Mouse (Mus musculus): ENCODE measurements around the gene Mitf.

The Mitf gene

DNA sequence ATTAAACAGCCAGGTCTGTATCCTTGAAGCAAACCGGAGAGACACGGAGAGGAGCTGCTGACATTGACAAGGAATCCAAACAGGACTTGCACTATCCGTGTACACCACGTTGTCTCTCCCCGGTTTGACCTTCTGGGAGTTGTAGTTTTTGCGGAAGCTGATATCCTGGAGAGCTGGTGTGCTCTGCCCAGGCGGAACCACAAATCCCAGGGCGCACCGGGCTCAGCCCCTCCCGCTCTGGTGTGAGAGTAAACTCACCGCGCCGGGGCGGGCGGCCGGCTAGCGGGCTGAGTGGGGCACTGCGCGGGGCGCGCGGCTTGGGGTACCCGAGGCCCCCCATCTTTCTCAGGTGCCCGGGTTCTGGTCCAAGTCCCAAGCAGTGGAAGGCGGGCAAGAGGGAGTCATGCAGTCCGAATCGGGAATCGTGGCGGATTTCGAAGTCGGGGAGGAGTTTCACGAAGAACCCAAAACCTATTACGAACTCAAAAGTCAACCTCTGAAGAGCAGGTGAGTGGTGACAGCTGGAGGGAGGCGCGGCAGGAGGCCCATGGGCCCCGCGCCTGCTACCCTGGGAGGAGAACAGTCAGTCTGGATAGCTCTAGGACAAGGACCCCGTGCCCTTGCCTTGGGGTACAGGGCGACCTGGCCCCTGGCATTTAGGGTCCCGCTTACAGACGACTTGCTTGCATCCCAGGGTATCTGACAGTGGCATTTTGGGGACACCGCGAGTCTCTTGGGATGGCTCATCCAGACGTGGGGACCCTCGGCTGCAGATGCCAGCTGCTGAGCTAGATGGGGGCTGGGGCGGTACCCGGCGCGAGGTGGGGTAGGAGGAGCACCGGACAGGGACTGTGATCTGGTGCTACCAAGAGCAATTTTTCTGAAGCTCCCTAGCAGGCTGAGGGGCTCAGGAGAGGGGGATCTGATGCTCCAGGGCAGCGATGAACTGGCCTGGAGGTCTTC lies at the start of gene Mitf:
Gene Mitf (plus strand): TSS at position 272 of the 963 bp plus-strand sequence.
- DNase-seq: peak; percentile 90

- no peak for DNase-seq
Measured at GRCm38 (mm10) chr6:97757361-97757760, 49.5 kb upstream of the Mitf start.

GRCm38 (mm10) chr6:97758884-97759283 lies 48.0 kb upstream of the Mitf start:
- no peak for DNase-seq

DNA sequence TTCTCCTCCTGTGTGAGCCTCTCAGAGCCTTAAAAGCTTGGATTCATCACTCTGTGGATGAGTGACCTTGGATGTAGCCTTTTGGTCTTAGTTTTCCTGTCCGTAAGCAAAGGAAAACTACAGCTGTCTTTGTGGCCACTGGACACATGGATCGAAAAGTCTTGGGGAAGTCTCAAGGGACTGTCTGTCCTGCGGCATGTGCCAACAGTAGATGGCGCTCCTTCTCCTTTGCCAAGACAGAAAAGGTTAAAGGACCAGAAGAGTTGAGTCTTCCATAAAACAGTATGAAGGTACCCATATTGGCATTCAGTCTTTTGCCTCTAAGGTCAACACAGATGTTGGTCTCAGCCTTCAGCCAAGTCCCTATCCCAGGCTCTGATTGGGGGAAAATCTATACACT lies 47.6 kb upstream of the Mitf start:
- peak; percentile 63 for DNase-seq

DNA sequence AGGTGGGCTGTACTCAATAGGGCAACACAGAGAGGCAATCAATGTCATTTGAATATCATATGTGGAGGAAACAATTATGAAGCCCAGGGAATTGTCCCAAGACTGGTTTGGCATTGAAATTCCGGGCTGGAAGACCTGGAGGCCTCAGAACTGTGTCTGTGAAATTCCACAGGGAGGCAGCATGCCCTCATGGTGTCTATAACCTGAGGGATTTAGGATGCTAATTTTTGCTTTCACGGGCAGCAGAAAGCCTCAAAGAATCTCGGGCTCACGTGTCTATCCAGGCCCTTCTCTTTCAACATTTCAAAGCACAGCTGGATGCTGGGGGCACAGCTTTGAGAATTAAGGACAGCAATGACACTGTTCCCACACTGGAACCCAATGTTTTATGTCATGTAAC lies 45.5 kb upstream of the Mitf start:
- DNase-seq: peak; percentile 28

- DNase-seq: no peak
Measured at GRCm38 (mm10) chr6:97763970-97764369, 42.9 kb upstream of the Mitf start.

- DNase-seq: no peak
Measured at GRCm38 (mm10) chr6:97767836-97768235, 39.0 kb upstream of the Mitf start.

- no peak for DNase-seq
Measured at GRCm38 (mm10) chr6:97769549-97769948, 37.3 kb upstream of the Mitf start.

GRCm38 (mm10) chr6:97781316-97781715 lies 25.5 kb upstream of the Mitf start:
- no peak for DNase-seq

GRCm38 (mm10) chr6:97782291-97782690 lies 24.6 kb upstream of the Mitf start:
- no peak for DNase-seq

DNA sequence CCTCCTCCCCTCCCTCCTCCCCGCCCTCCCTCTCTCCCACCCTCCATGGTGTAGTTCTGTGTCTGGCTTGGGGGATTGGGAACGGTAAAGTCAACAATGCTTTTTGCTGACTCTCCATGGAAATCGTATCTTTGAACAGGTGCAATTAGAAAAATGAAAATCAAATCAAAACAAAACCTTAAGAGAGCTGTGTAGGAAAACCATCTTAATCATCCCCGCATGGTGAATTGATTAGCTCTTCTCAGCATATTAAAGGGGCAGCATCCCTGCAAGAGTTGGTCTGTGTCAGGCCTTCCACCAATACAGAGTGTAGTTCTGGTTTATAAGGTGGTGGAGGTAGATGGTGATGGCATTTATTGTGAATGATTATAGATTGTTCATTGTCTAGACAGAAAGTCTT lies 20.0 kb upstream of the Mitf start:
- DNase-seq: no peak

GRCm38 (mm10) chr6:97788361-97788974 lies 18.4 kb upstream of the Mitf start:
- no peak for DNase-seq

DNA sequence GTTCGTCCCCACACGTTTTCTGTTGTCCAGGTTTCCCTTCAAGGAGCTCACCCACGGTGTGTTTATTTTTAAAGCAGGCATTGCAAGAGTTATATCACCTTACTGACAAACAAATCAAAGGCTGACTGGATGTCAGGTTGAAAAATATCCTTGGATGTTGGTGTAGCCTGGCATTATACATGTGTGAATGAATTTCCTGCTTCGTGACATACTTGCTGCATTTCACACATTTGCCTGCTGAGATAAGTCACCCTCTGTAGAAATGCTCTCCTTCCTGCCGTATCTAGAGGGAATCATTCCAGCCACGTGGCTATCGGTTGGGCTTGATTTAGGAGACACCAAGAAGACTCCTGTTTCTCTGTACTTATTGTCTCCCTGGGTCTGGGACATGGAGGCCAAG lies 17.2 kb upstream of the Mitf start:
- peak; percentile 10 for DNase-seq

DNA sequence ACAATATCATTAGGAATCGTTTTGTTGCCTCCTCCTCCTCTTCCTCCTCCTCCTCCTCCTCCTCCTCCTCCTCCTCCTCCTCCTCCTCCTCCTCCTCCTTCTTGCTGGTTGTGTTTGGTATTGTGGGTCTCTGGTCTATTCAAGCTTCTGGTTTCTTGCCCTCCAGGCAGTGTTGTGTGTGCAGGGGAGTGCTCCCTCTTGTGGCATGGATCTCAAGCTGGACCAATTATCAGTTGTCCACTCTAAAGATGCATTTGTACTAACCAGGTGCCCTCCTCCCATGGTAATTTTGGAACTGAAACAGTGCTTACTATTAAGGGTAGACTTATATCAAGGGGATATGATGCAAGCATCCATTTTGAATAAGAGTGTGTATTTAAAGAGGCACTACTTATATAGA lies 14.7 kb upstream of the Mitf start:
- no peak for DNase-seq

DNA sequence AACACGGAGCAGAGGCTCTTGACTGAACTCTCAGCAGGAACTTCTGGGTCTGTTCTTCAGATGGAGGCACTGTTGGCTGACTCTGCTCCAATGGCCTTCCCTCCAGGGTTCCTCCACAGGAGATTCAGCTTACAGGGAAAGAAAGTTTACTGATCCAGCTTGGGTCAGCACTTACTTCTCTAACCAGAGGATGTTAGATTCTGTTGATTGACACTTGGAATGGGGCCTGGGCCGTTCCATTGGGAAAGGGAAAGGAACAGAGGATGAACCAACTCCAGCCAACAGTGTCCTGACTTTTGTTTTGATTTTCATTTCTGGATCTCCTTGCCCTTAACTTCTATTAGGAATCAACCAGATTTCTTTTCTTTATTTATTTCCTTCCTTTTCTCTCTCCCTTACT lies 11.7 kb upstream of the Mitf start:
- DNase-seq: no peak

DNA sequence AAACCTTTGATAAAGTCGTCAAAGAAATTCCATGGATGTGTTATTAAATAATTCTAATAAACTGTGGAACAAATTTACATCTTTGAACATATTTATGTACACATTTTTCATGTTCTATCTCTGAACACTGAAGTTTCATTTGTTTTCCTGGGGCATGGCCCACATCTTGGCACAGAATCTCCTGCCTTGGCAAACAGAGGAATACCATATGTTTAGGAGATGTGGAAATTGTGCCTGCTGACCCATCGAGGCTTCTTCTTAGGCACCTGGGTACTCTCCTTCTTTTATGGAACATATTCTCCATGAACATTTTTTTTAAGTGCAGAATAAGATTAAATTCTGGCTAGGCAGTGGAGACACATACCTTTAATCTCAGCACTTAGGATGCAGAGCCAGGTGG lies 6.2 kb upstream of the Mitf start:
- DNase-seq: no peak

DNA sequence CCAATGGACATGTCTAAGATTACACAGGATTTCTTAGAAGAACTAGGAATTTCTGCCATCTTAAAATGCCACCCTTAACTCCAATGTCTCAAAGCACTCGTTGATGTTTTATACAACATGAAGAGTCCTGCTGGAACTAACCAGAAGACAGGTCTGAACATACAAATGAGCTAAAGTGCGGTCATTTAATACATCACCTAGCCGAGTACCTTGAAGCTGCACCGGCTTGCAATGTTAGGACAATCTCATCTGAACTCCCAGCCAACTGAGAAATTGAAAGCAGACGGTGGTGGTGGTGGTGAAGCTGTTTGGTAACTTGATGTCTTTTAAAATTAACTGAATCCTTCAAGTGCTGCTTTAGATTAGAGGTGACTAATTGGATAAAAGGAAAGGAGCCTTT lies 801 bp upstream of the Mitf start:
- no peak for DNase-seq

- DNase-seq: no peak
Measured at GRCm38 (mm10) chr6:97814191-97814590, 7.3 kb downstream of the Mitf start.

- DNase-seq: no peak
Measured at GRCm38 (mm10) chr6:97815723-97816122, 8.9 kb downstream of the Mitf start.

- no peak for DNase-seq
Measured at GRCm38 (mm10) chr6:97816806-97817205, 10.0 kb downstream of the Mitf start.

GRCm38 (mm10) chr6:97818128-97818527 lies 11.3 kb downstream of the Mitf start:
- no peak for DNase-seq

- DNase-seq: no peak
Measured at GRCm38 (mm10) chr6:97818948-97819347, 12.1 kb downstream of the Mitf start.

- DNase-seq: no peak
Measured at GRCm38 (mm10) chr6:97820505-97820904, 13.7 kb downstream of the Mitf start.

- no peak for DNase-seq
Measured at GRCm38 (mm10) chr6:97821811-97822210, 15.0 kb downstream of the Mitf start.

All from right cerebral cortex, postnatal 14 days (tissue).